Mouse (Mus musculus): ENCODE measurements around the gene Taf9b. TPM values are rescaled to one million over a fixed set of nuclear protein-coding genes. Genes with fewer than 3 reads are reported as not detected.

The Taf9b gene
- polyA plus RNA-seq, 1 experiment from 2014 or later, result 12.6 TPM

GRCm38 (mm10) chrX:106185706-106186105 lies 35.3 kb downstream of the Taf9b start:
- Histone ChIP-seq H3K9ac (no peak overlapping the region), H3K9me3 (no peaks in the 10 kb centered on the region), H3K36me3 (no peaks in the 10 kb centered on the region), H3K27ac (peak overlapping the region; percentile 91), H3K4me1 (0 out of 2 replicates have a peak, but pooled peaks cover 15% of the 10 kb centered on the region), H3K4me2 (peak overlapping the region; percentile 46; the same call in 1 of the 2 replicates), H3K27me3 (no peaks in the 10 kb centered on the region), H3K4me3 (no peak overlapping the region)
- WGBS, result 17% methylated on average over 5 of the region's 5 CpGs
- peak; percentile 28; the same call in 1 of the 2 replicates for ATAC-seq (ENCODE audit: borderline replicate concordance, extremely low read depth, low FRiP score, low TSS enrichment)

- Histone ChIP-seq H3K27me3 (no peaks in the 10 kb centered on the region), H3K9ac (no peak overlapping the region), H3K36me3 (no peaks in the 10 kb centered on the region), H3K4me2 (no peak overlapping the region), H3K4me1 (0 out of 2 replicates have a peak, but pooled peaks cover 12% of the 10 kb centered on the region), H3K4me3 (no peak overlapping the region), H3K9me3 (no peaks in the 10 kb centered on the region), H3K27ac (no peak overlapping the region)
- ATAC-seq (ENCODE audit: borderline replicate concordance, extremely low read depth, low FRiP score, low TSS enrichment), result no peak
- 44% methylated on average over 4 of the region's 4 CpGs for WGBS
These were observed 36.7 kb downstream of the Taf9b start for GRCm38 (mm10) chrX:106184279-106184678.

- WGBS, result 59% methylated on average over 9 of the region's 9 CpGs
- no peak for ATAC-seq (ENCODE audit: borderline replicate concordance, extremely low read depth, low FRiP score, low TSS enrichment)
These were observed 44.6 kb downstream of the Taf9b start for GRCm38 (mm10) chrX:106176331-106176730.

GRCm38 (mm10) chrX:106171853-106172154 lies 49.2 kb downstream of the Taf9b start:
- ATAC-seq (ENCODE audit: borderline replicate concordance, extremely low read depth, low FRiP score, low TSS enrichment), result peak; percentile 27; the same call in 1 of the 2 replicates
- Histone ChIP-seq H3K4me1 (no peaks in the 10 kb centered on the region), H3K27ac (no peak overlapping the region), H3K36me3 (no peaks in the 10 kb centered on the region), H3K9me3 (no peaks in the 10 kb centered on the region), H3K4me3 (peak overlapping the region; percentile 28), H3K9ac (no peak overlapping the region), H3K27me3 (peaks cover 4% of the 10 kb centered on the region; the same call in 1 of the 2 replicates), H3K4me2 (peak overlapping the region; percentile 47)
- 46% methylated on average over 5 of the region's 6 CpGs for WGBS

More at GRCm38 (mm10) chrX:106176331-106176730, 44.6 kb downstream of the Taf9b start:
- no peak overlapping the region for H3K4me2 ChIP-seq
- no peaks in the 10 kb centered on the region for H3K4me1 ChIP-seq
- no peak overlapping the region for H3K9ac ChIP-seq
- no peaks in the 10 kb centered on the region for H3K27me3 ChIP-seq
- H3K9me3 ChIP-seq, result no peaks in the 10 kb centered on the region
- no peaks in the 10 kb centered on the region for H3K36me3 ChIP-seq
- H3K4me3 ChIP-seq, result no peak overlapping the region
- H3K27ac ChIP-seq, result no peak overlapping the region

GRCm38 (mm10) chrX:106171106-106171852 lies 49.7 kb downstream of the Taf9b start:
- Histone ChIP-seq H3K27ac (no peak overlapping the region), H3K9ac (no peak overlapping the region), H3K4me3 (peak overlapping the region; percentile 28), H3K36me3 (no peaks in the 10 kb centered on the region), H3K4me2 (peak overlapping the region; percentile 47), H3K4me1 (no peaks in the 10 kb centered on the region), H3K27me3 (peaks cover 4% of the 10 kb centered on the region; the same call in 1 of the 2 replicates), H3K9me3 (no peaks in the 10 kb centered on the region)
- 28% methylated on average over 18 of the region's 18 CpGs for WGBS
- ATAC-seq (ENCODE audit: borderline replicate concordance, extremely low read depth, low FRiP score, low TSS enrichment), result peak; percentile 82; the same call in 1 of the 2 replicates

- H3K36me3 ChIP-seq, result no peaks in the 10 kb centered on the region
- no peak overlapping the region for H3K9ac ChIP-seq
- peaks cover 4% of the 10 kb centered on the region; the same call in 1 of the 2 replicates for H3K27me3 ChIP-seq
- H3K4me3 ChIP-seq, result no peak overlapping the region
- H3K27ac ChIP-seq, result no peak overlapping the region
- H3K9me3 ChIP-seq, result no peaks in the 10 kb centered on the region
- no peaks in the 10 kb centered on the region for H3K4me1 ChIP-seq
- H3K4me2 ChIP-seq, result no peak overlapping the region
- no peak for ATAC-seq (ENCODE audit: borderline replicate concordance, extremely low read depth, low FRiP score, low TSS enrichment)
- WGBS, result 50% methylated on average over 1 of the region's 1 CpGs
These were observed 55.9 kb downstream of the Taf9b start for GRCm38 (mm10) chrX:106165089-106165488.

- no peak for ATAC-seq (ENCODE audit: borderline replicate concordance, extremely low read depth, low FRiP score, low TSS enrichment)
- WGBS, result 45% methylated on average over 5 of the region's 5 CpGs
- no peaks in the 10 kb centered on the region for H3K4me1 ChIP-seq
- no peaks in the 10 kb centered on the region for H3K9me3 ChIP-seq
- peaks cover 6% of the 10 kb centered on the region; the same call in 1 of the 2 replicates for H3K27me3 ChIP-seq
- H3K36me3 ChIP-seq, result no peaks in the 10 kb centered on the region
- H3K27ac ChIP-seq, result no peak overlapping the region
- no peak overlapping the region for H3K4me3 ChIP-seq
- H3K4me2 ChIP-seq, result no peak overlapping the region
- H3K9ac ChIP-seq, result no peak overlapping the region
These were observed 56.4 kb downstream of the Taf9b start for GRCm38 (mm10) chrX:106164555-106164954.

GRCm38 (mm10) chrX:106163995-106164394 lies 57.0 kb downstream of the Taf9b start:
- Histone ChIP-seq H3K4me3 (no peak overlapping the region), H3K27ac (no peak overlapping the region), H3K4me2 (no peak overlapping the region), H3K4me1 (no peaks in the 10 kb centered on the region), H3K9me3 (no peaks in the 10 kb centered on the region), H3K27me3 (peaks cover 5% of the 10 kb centered on the region; the same call in 1 of the 2 replicates), H3K36me3 (no peaks in the 10 kb centered on the region), H3K9ac (no peak overlapping the region)
- WGBS, result 44% methylated on average over 5 of the region's 5 CpGs
- ATAC-seq (ENCODE audit: borderline replicate concordance, extremely low read depth, low FRiP score, low TSS enrichment), result peak; percentile 55; the same call in 1 of the 2 replicates

Other genes with a start within 250 kb of the Taf9b start
- gene Magt1, start 209.3 kb downstream of the Taf9b start, polyA plus RNA-seq (2015; fragmentation: Nextera tagmentation; extraction: Ambion mirVana), result 61.6 and 68.4 TPM in 2 replicates
- 327 and 347 TPM in 2 replicates for gene Cox7b, start 205.5 kb downstream of the Taf9b start, polyA plus RNA-seq (2015; fragmentation: Nextera tagmentation; extraction: Ambion mirVana)
- gene Atp7a, start 193.9 kb downstream of the Taf9b start, polyA plus RNA-seq (2015; fragmentation: Nextera tagmentation; extraction: Ambion mirVana), result 23.6 and 26.3 TPM in 2 replicates
- 0.72 and 1.0 TPM in 2 replicates for gene Tlr13, start 78.0 kb downstream of the Taf9b start, polyA plus RNA-seq (2015; fragmentation: Nextera tagmentation; extraction: Ambion mirVana)
- 298 and 301 TPM in 2 replicates for gene Pgk1, start 34.1 kb downstream of the Taf9b start, polyA plus RNA-seq (2015; fragmentation: Nextera tagmentation; extraction: Ambion mirVana)
- gene Fnd3c2, start 34.2 kb upstream of the Taf9b start, polyA plus RNA-seq (2015; fragmentation: Nextera tagmentation; extraction: Ambion mirVana), result not detected in 2 replicates